Mouse (Mus musculus) hindbrain, embryonic 15.5 days (tissue): ENCODE measurements around the gene Fstl4. TPM values are rescaled to one million over a fixed set of nuclear protein-coding genes. Genes with fewer than 3 reads are reported as not detected.

Experiments used
- ATAC-seq: fragments of 200-750 bp; cut with Nextera tagmentation; 2 replicates; pipeline ENCODE4 v1.8.0; 2017; ENCODE audit warnings: low read depth, moderate number of reproducible peaks, moderate TSS enrichment; ENCODE audit not compliant: low FRiP score
- H3K27ac ChIP-seq: fragments of 300-500 bp; sonication (generic); replicated peaks from 2 replicates; pipeline ENCODE4 v1.5.1; 2015; ENCODE audit warnings: mild to moderate bottlenecking, inconsistent platforms
- H3K27me3 ChIP-seq: fragments of 300-500 bp; sonication (generic); 2 replicates; pipeline ENCODE4 v1.6.1; 2015; ENCODE audit warnings: control low read depth, inconsistent platforms
- H3K36me3 ChIP-seq: fragments of 300-500 bp; sonication (generic); 2 replicates; pipeline ENCODE4 v1.6.1; 2015; ENCODE audit warnings: control low read depth, inconsistent platforms
- H3K4me1 ChIP-seq: fragments of 300-500 bp; sonication (generic); replicated peaks from 2 replicates; pipeline ENCODE4 v1.6.1; 2015; ENCODE audit warnings: control low read depth, inconsistent platforms
- H3K4me2 ChIP-seq: fragments of 300-500 bp; sonication (generic); 2 replicates; pipeline ENCODE4 v1.6.1; 2015; ENCODE audit warnings: moderate library complexity, mild to moderate bottlenecking, inconsistent platforms
- H3K4me3 ChIP-seq: fragments of 300-500 bp; sonication (generic); 2 replicates; pipeline ENCODE4 v1.5.1; 2015; ENCODE audit warnings: mild to moderate bottlenecking, inconsistent platforms
- H3K9ac ChIP-seq: fragments of 300-500 bp; sonication (generic); 2 replicates; pipeline ENCODE4 v1.6.1; 2015; ENCODE audit warnings: inconsistent platforms
- H3K9me3 ChIP-seq: fragments of 300-500 bp; sonication (generic); 2 replicates; pipeline ENCODE4 v1.6.1; 2016; ENCODE audit warnings: control low read depth, inconsistent platforms
- WGBS: fragments of 180-500 bp; shearing (Covaris S2); methylation state at CpG from one replicate; pipeline ENCODE4 v1.1.7; 2015; 5-methylcytosine and 5-hydroxymethylcytosine counted together
- polyA plus RNA-seq: library from polyadenylated mRNA; unstranded; fragments of >200 nt; fragmentation: Nextera tagmentation; extraction: Ambion mirVana; gene quantifications from 2 replicates; pipeline ENCODE4 v1.2.1, GENCODE M21; 2015

Gene Fstl4
- polyA plus RNA-seq, 1 experiment from 2014 or later = 16.5 TPM

- Histone ChIP-seq H3K36me3 (no peaks in the 10 kb centered on the region), H3K9me3 (no peaks in the 10 kb centered on the region), H3K27me3 (no peaks in the 10 kb centered on the region), H3K4me3 (no peak overlapping the region), H3K4me2 (no peak overlapping the region), H3K4me1 (0 out of 2 replicates have a peak, but pooled peaks cover 4% of the 10 kb centered on the region), H3K27ac (no peak overlapping the region), H3K9ac (no peak overlapping the region)
- no peak for ATAC-seq
- WGBS = 22% methylated on average over 4 of the region's 4 CpGs
These were observed 267.9 kb downstream of the Fstl4 start for GRCm38 (mm10) chr11:53032336-53032735.

- WGBS = 78% methylated on average over 7 of the region's 7 CpGs
- Histone ChIP-seq H3K9me3 (no peaks in the 10 kb centered on the region), H3K4me1 (0 out of 2 replicates have a peak, but pooled peaks cover 4% of the 10 kb centered on the region), H3K9ac (no peak overlapping the region), H3K27ac (no peak overlapping the region), H3K36me3 (no peaks in the 10 kb centered on the region), H3K4me2 (no peak overlapping the region), H3K27me3 (no peaks in the 10 kb centered on the region), H3K4me3 (no peak overlapping the region)
- no peak for ATAC-seq
These were observed 271.0 kb downstream of the Fstl4 start for GRCm38 (mm10) chr11:53035414-53035813.

- 31% methylated on average over 6 of the region's 6 CpGs for WGBS
- Histone ChIP-seq H3K36me3 (no peaks in the 10 kb centered on the region), H3K4me3 (no peak overlapping the region), H3K4me2 (no peak overlapping the region), H3K9me3 (no peaks in the 10 kb centered on the region), H3K27ac (no peak overlapping the region), H3K4me1 (peaks cover 10% of the 10 kb centered on the region; the same call in 1 of the 2 replicates), H3K9ac (no peak overlapping the region), H3K27me3 (no peaks in the 10 kb centered on the region)
- no peak for ATAC-seq
These were observed 282.4 kb downstream of the Fstl4 start for GRCm38 (mm10) chr11:53046850-53047249.

- H3K4me1 ChIP-seq = peaks cover 13% of the 10 kb centered on the region
- no peaks in the 10 kb centered on the region for H3K27me3 ChIP-seq
- no peak overlapping the region for H3K4me2 ChIP-seq
- no peaks in the 10 kb centered on the region for H3K9me3 ChIP-seq
- H3K9ac ChIP-seq = no peak overlapping the region
- 55% methylated on average over 5 of the region's 5 CpGs for WGBS
- H3K36me3 ChIP-seq = no peaks in the 10 kb centered on the region
- no peak overlapping the region for H3K4me3 ChIP-seq
- ATAC-seq = no peak
- H3K27ac ChIP-seq = no peak overlapping the region
These were observed 289.7 kb downstream of the Fstl4 start for GRCm38 (mm10) chr11:53054151-53054550.

- no peaks in the 10 kb centered on the region for H3K27me3 ChIP-seq
- WGBS = 79% methylated on average over 6 of the region's 6 CpGs
These were observed 291.5 kb downstream of the Fstl4 start for GRCm38 (mm10) chr11:53055896-53056295.

GRCm38 (mm10) chr11:53056781-53057180 is 292.3 kb downstream of the Fstl4 start:
- H3K4me2 ChIP-seq = no peak overlapping the region
- H3K27ac ChIP-seq = no peak overlapping the region
- no peak overlapping the region for H3K4me3 ChIP-seq
- no peaks in the 10 kb centered on the region for H3K27me3 ChIP-seq
- H3K4me1 ChIP-seq = peaks cover 11% of the 10 kb centered on the region
- H3K36me3 ChIP-seq = no peaks in the 10 kb centered on the region
- WGBS = 67% methylated on average over 6 of the region's 6 CpGs
- no peak for ATAC-seq
- H3K9me3 ChIP-seq = no peaks in the 10 kb centered on the region
- no peak overlapping the region for H3K9ac ChIP-seq

More at GRCm38 (mm10) chr11:53055896-53056295, 291.5 kb downstream of the Fstl4 start:
- no peak overlapping the region for H3K4me3 ChIP-seq
- no peak overlapping the region for H3K27ac ChIP-seq
- H3K9me3 ChIP-seq = no peaks in the 10 kb centered on the region
- ATAC-seq = no peak
- no peak overlapping the region for H3K9ac ChIP-seq
- H3K4me2 ChIP-seq = no peak overlapping the region
- H3K4me1 ChIP-seq = peaks cover 11% of the 10 kb centered on the region
- H3K36me3 ChIP-seq = no peaks in the 10 kb centered on the region

- WGBS = 67% methylated on average over 17 of the region's 17 CpGs
- ATAC-seq = 0 out of 2 replicates have a peak, but pooled peaks have one; percentile 29
- H3K27me3 ChIP-seq = no peaks in the 10 kb centered on the region
- no peaks in the 10 kb centered on the region for H3K9me3 ChIP-seq
- no peak overlapping the region for H3K4me3 ChIP-seq
- H3K4me1 ChIP-seq = peaks cover 11% of the 10 kb centered on the region
- no peak overlapping the region for H3K9ac ChIP-seq
- no peaks in the 10 kb centered on the region for H3K36me3 ChIP-seq
- no peak overlapping the region for H3K27ac ChIP-seq
- no peak overlapping the region for H3K4me2 ChIP-seq
These were observed 293.6 kb downstream of the Fstl4 start for GRCm38 (mm10) chr11:53057821-53058553.

GRCm38 (mm10) chr11:53058557-53058956 is 294.1 kb downstream of the Fstl4 start:
- no peak for ATAC-seq
- no peaks in the 10 kb centered on the region for H3K27me3 ChIP-seq
- no peak overlapping the region for H3K4me3 ChIP-seq
- no peak overlapping the region for H3K27ac ChIP-seq
- H3K4me1 ChIP-seq = peaks cover 11% of the 10 kb centered on the region
- H3K9me3 ChIP-seq = no peaks in the 10 kb centered on the region
- WGBS = 42% methylated on average over 7 of the region's 7 CpGs
- no peaks in the 10 kb centered on the region for H3K36me3 ChIP-seq
- H3K9ac ChIP-seq = no peak overlapping the region
- no peak overlapping the region for H3K4me2 ChIP-seq

- Histone ChIP-seq H3K9me3 (no peaks in the 10 kb centered on the region), H3K4me2 (no peak overlapping the region), H3K27ac (peak overlapping the region; percentile 51; the same call in 1 of the 2 replicates), H3K9ac (no peak overlapping the region), H3K4me3 (no peak overlapping the region), H3K4me1 (peaks cover 17% of the 10 kb centered on the region; the same call in 1 of the 2 replicates), H3K36me3 (no peaks in the 10 kb centered on the region), H3K27me3 (no peaks in the 10 kb centered on the region)
- no peak for ATAC-seq
- WGBS = 25% methylated on average over 14 of the region's 14 CpGs
These were observed 303.5 kb downstream of the Fstl4 start for GRCm38 (mm10) chr11:53067699-53068478.

- 0 out of 2 replicates have a peak, but pooled peaks have one; percentile 35 for ATAC-seq
- Histone ChIP-seq H3K4me2 (no peak overlapping the region), H3K9me3 (no peaks in the 10 kb centered on the region), H3K27me3 (no peaks in the 10 kb centered on the region), H3K9ac (no peak overlapping the region), H3K4me1 (peaks cover 17% of the 10 kb centered on the region; the same call in 1 of the 2 replicates), H3K27ac (no peak overlapping the region), H3K4me3 (no peak overlapping the region), H3K36me3 (no peaks in the 10 kb centered on the region)
- 52% methylated on average over 16 of the region's 16 CpGs for WGBS
These were observed 304.1 kb downstream of the Fstl4 start for GRCm38 (mm10) chr11:53068479-53069065.

- H3K4me3 ChIP-seq = no peak overlapping the region
- no peak overlapping the region for H3K9ac ChIP-seq
- H3K9me3 ChIP-seq = no peaks in the 10 kb centered on the region
- no peak overlapping the region for H3K27ac ChIP-seq
- WGBS = 50% methylated on average over 6 of the region's 6 CpGs
- peaks cover 17% of the 10 kb centered on the region; the same call in 1 of the 2 replicates for H3K4me1 ChIP-seq
- H3K36me3 ChIP-seq = no peaks in the 10 kb centered on the region
- no peaks in the 10 kb centered on the region for H3K27me3 ChIP-seq
- H3K4me2 ChIP-seq = no peak overlapping the region
- no peak for ATAC-seq
These were observed 305.3 kb downstream of the Fstl4 start for GRCm38 (mm10) chr11:53069751-53070150.

GRCm38 (mm10) chr11:53071602-53072001 is 307.2 kb downstream of the Fstl4 start:
- Histone ChIP-seq H3K27ac (no peak overlapping the region), H3K9ac (no peak overlapping the region), H3K4me3 (no peak overlapping the region), H3K27me3 (no peaks in the 10 kb centered on the region), H3K36me3 (no peaks in the 10 kb centered on the region), H3K9me3 (no peaks in the 10 kb centered on the region), H3K4me1 (peaks cover 17% of the 10 kb centered on the region; the same call in 1 of the 2 replicates), H3K4me2 (no peak overlapping the region)
- no peak for ATAC-seq
- WGBS = 88% methylated on average over 1 of the region's 1 CpGs
